Mouse (Mus musculus) brain, embryonic 14.5 days (tissue): ENCODE measurements around the gene Prr36.

ENCODE experiments used
- CTCF ChIP-seq: fragments of 200-500 bp; IDR thresholded peaks from 2 replicates; pipeline ENCODE4 v1.5.1; 2012; ENCODE audit warnings: inconsistent platforms, mild to moderate bottlenecking, moderate library complexity, borderline replicate concordance; ENCODE audit not compliant: insufficient read depth, insufficient read length; ENCODE audit errors: extremely low read depth
- POLR2A ChIP-seq: fragments of 200-500 bp; IDR thresholded peaks from 2 replicates; pipeline ENCODE4 v1.6.1; 2012; ENCODE audit warnings: mild to moderate bottlenecking, inconsistent platforms, borderline replicate concordance; ENCODE audit not compliant: poor library complexity, insufficient read depth, insufficient read length, severe bottlenecking; ENCODE audit errors: extremely low read depth

DNA sequence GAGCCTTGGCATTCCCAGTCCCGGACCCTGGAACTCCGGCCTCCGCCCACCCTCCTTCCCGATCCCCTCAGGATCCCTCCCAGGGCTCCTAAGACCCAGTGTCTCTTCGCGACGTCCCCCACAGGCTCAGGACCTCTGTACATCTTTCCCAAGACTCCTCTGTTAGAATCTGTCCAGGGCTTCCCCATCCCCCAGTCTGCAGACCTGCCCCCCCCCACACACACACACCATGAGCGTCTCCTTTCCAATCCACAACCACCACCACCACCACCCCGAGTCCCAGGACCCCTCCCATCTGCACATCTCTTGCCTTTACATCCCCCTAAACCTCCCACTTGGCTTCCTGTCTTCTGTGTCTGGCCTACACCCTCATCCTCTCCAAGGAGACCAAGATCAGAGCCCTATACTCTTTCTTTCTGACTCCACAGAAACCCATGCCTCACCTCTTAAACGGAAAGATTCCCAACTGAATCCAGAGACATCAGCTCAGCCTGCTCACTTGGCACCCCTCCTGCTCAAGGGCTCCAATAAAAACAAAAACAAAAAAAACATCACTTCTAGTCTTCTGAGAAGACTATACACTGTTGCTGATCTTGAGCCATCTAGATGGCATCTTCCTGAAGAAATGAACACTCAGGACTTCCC is 50.3 kb downstream of the Prr36 start:
- TF ChIP-seq POLR2A (no peak), CTCF (no peak)
